Mouse (Mus musculus) kidney, postnatal 36 days (tissue): ENCODE data around the gene Itgb3bp.

Experiments
- DNase-seq, 2 experiments: peaks; one replicate each; pipeline ENCODE4 v3.0.0; 2021 to 2022; ENCODE audit warnings: mixed read lengths in 2 of 2

Gene Itgb3bp

DNA sequence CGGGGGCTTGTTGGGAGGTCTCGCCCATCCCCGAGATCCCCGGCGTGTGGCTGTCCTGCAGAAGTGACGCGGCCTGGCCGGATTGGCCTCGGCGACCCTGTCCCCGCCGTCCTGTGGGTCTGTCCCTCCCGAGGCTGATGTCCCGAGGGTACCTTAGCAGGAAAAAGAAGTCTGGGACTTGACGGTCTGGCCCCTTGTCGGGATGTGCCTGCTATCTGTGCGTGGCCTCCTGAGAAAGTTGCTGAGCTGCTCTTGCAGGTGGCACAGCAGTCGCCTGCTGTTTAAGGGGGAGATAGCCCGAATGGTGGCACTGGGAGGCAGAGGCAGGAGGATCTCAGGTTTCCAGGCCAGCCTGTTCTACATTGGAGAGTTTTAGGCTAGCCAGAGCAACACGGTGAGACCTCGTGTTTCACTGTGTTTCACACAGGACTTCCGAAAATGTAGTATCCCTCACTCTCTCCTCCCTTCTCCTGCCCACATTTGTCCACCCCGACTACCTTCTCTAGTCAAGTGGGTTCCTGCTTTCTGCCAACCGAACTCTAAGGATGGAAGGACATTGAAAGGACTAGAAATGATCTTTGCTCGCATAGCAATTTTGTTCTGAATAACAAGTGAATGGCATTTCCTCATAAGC, 213.7 kb downstream of the Itgb3bp start:
- DNase-seq, result no peak
